Mouse (Mus musculus) adipocyte (in vitro differentiated cells): ENCODE data around the gene Golga7b.

ENCODE experiments used
- DNase-seq: peaks from one replicate; pipeline ENCODE4 v3.0.0-alpha.2; 2016; ENCODE audit warnings: low spot score

Gene Golga7b

GRCm38 (mm10) chr19:42247519-42247918 lies at the start of gene Golga7b:
Gene Golga7b, plus strand, starts transcription at chr19:42247574.
- DNase-seq = no peak

GRCm38 (mm10) chr19:42198026-42198425 lies 49.3 kb upstream of the Golga7b start:
- no peak for DNase-seq

- no peak for DNase-seq
These were observed 45.5 kb upstream of the Golga7b start, which contains the start of gene Sfrp5 for GRCm38 (mm10) chr19:42201696-42202381. Gene Sfrp5, minus strand, starts transcription at chr19:42202252.

GRCm38 (mm10) chr19:42202467-42202866 lies 44.9 kb upstream of the Golga7b start:
- no peak for DNase-seq

- DNase-seq = peak; percentile 46
These were observed 43.1 kb upstream of the Golga7b start for GRCm38 (mm10) chr19:42204306-42204705.

- DNase-seq = no peak
These were observed 42.2 kb upstream of the Golga7b start for GRCm38 (mm10) chr19:42205201-42205600.

- DNase-seq = peak; percentile 23
These were observed 37.9 kb upstream of the Golga7b start for GRCm38 (mm10) chr19:42209485-42209884.

GRCm38 (mm10) chr19:42209976-42210375 lies 37.4 kb upstream of the Golga7b start:
- DNase-seq = no peak

GRCm38 (mm10) chr19:42211936-42212335 lies 35.4 kb upstream of the Golga7b start:
- DNase-seq = no peak

GRCm38 (mm10) chr19:42214601-42215000 lies 32.8 kb upstream of the Golga7b start:
- DNase-seq = no peak

GRCm38 (mm10) chr19:42216699-42217373 lies 30.5 kb upstream of the Golga7b start:
- no peak for DNase-seq

- DNase-seq = peak; percentile 59
These were observed 30.0 kb upstream of the Golga7b start for GRCm38 (mm10) chr19:42217374-42217763.

GRCm38 (mm10) chr19:42226451-42226850 lies 20.9 kb upstream of the Golga7b start:
- no peak for DNase-seq

GRCm38 (mm10) chr19:42229499-42230287 lies 17.7 kb upstream of the Golga7b start:
- no peak for DNase-seq

- DNase-seq = no peak
These were observed 17.1 kb upstream of the Golga7b start for GRCm38 (mm10) chr19:42230288-42230568.

GRCm38 (mm10) chr19:42230986-42231385 lies 16.4 kb upstream of the Golga7b start:
- DNase-seq = no peak

GRCm38 (mm10) chr19:42237602-42238340 lies 9.6 kb upstream of the Golga7b start:
- no peak for DNase-seq

GRCm38 (mm10) chr19:42238341-42238715 lies 9.0 kb upstream of the Golga7b start:
- DNase-seq = no peak

GRCm38 (mm10) chr19:42240881-42241280 lies 6.5 kb upstream of the Golga7b start:
- no peak for DNase-seq

- no peak for DNase-seq
These were observed 4.0 kb upstream of the Golga7b start for GRCm38 (mm10) chr19:42243401-42243800.

- no peak for DNase-seq
These were observed 748 bp upstream of the Golga7b start for GRCm38 (mm10) chr19:42246626-42247025.
